Mouse (Mus musculus): Measurements from ENCODE around the gene 4930402H24Rik. TPM values are rescaled to one million over a fixed set of nuclear protein-coding genes. Genes with fewer than 3 reads are reported as not detected.

4930402H24Rik gene
- polyA plus RNA-seq, 1 experiment: 10.0 TPM

DNA sequence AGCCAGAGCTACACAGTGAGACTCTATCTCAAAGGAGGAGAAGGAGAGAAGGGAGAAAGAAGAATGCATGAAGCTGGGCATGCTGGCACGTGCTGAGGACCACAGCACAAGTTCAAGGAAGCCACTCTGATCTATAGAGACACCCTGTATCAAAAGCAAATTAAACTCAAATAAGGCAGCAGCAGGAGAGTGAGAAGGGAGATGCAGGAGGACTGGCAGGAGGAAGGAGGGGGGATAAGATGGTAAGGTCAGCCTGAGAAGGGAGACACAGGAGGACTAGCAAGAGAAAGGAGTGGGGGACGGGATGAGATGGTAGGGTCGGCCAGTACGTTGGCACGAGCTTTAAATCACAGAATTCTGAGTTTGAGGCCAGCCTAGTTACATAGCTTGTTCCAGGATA is 90.0 kb downstream of the 4930402H24Rik start:
- Histone ChIP-seq H3K27ac (ENCODE audit: insufficient read depth, low read depth, low read length) (no peak overlapping the region), H3K4me1 (ENCODE audit: control insufficient read depth, insufficient read depth, insufficient read length, low read length) (peaks cover 4% of the 10 kb centered on the region; the same call in 1 of the 2 replicates), H3K27me3 (ENCODE audit: control insufficient read depth, insufficient read depth, low read length) (no peaks in the 10 kb centered on the region), H3K4me3 (ENCODE audit: low read depth, low read length) (no peak overlapping the region), H3K36me3 (ENCODE audit: control insufficient read depth, insufficient read depth, low read length) (peaks cover 16% of the 10 kb centered on the region)
- no peak for TF ChIP-seq CTCF (IDR thresholded peaks at IDR 0.05; ENCODE audit: extremely low read depth, insufficient read length, insufficient replicate concordance, low read depth, low read length)
- no peak for TF ChIP-seq POLR2A (IDR thresholded peaks at IDR 0.05; ENCODE audit: low read depth, low read length)
- WGBS: 82% methylated on average over 5 of the region's 5 CpGs

DNA sequence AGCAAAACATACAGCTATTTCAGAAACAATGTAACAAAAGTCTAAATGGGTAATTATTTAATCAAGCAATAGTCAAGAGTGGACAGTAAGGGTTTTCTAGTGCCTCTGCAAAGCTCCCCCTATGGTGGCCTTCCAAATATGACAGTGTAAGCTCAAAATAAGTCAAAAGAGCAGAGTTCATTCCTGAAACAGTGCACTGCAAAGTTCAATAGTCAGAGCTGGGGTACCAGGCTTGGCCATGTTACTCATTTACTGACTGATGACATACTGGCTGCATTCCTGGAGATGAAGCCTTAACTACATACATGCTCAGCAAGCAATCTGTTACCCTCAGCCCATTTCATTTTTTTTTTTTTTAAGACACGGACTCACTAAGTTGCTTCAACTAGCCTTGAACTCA is 91.7 kb downstream of the 4930402H24Rik start:
- no peaks in the 10 kb centered on the region for H3K27me3 ChIP-seq (ENCODE audit: control insufficient read depth, insufficient read depth, low read length)
- H3K4me1 ChIP-seq (ENCODE audit: control insufficient read depth, insufficient read depth, insufficient read length, low read length): peaks cover 4% of the 10 kb centered on the region; the same call in 1 of the 2 replicates
- peaks cover 22% of the 10 kb centered on the region for H3K36me3 ChIP-seq (ENCODE audit: control insufficient read depth, insufficient read depth, low read length)
- 82% methylated on average over 1 of the region's 1 CpGs for WGBS
- TF ChIP-seq CTCF (IDR thresholded peaks at IDR 0.05; ENCODE audit: extremely low read depth, insufficient read length, insufficient replicate concordance, low read depth, low read length) (no peak), POLR2A (IDR thresholded peaks at IDR 0.05; ENCODE audit: low read depth, low read length) (no peak)
- no peak overlapping the region for H3K4me3 ChIP-seq (ENCODE audit: low read depth, low read length)
- no peak overlapping the region for H3K27ac ChIP-seq (ENCODE audit: insufficient read depth, low read depth, low read length)

- Histone ChIP-seq H3K27ac (ENCODE audit: insufficient read depth, low read depth, low read length) (no peak overlapping the region), H3K27me3 (ENCODE audit: control insufficient read depth, insufficient read depth, low read length) (no peaks in the 10 kb centered on the region), H3K36me3 (ENCODE audit: control insufficient read depth, insufficient read depth, low read length) (peaks cover 27% of the 10 kb centered on the region), H3K4me3 (ENCODE audit: low read depth, low read length) (no peak overlapping the region), H3K4me1 (ENCODE audit: control insufficient read depth, insufficient read depth, insufficient read length, low read length) (peaks cover 4% of the 10 kb centered on the region; the same call in 1 of the 2 replicates)
- TF ChIP-seq CTCF (IDR thresholded peaks at IDR 0.05; ENCODE audit: extremely low read depth, insufficient read length, insufficient replicate concordance, low read depth, low read length) (no peak), POLR2A (IDR thresholded peaks at IDR 0.05; ENCODE audit: low read depth, low read length) (no peak)
- 92% methylated on average over 6 of the region's 6 CpGs for WGBS
These were observed 92.5 kb downstream of the 4930402H24Rik start for GRCm38 (mm10) chr2:130813729-130814128.

GRCm38 (mm10) chr2:130812487-130812886 is 93.7 kb downstream of the 4930402H24Rik start:
- no peak overlapping the region for H3K4me3 ChIP-seq (ENCODE audit: low read depth, low read length)
- peaks cover 4% of the 10 kb centered on the region; the same call in 1 of the 2 replicates for H3K4me1 ChIP-seq (ENCODE audit: control insufficient read depth, insufficient read depth, insufficient read length, low read length)
- peaks cover 35% of the 10 kb centered on the region for H3K36me3 ChIP-seq (ENCODE audit: control insufficient read depth, insufficient read depth, low read length)
- H3K27me3 ChIP-seq (ENCODE audit: control insufficient read depth, insufficient read depth, low read length): no peaks in the 10 kb centered on the region
- WGBS: 91% methylated on average over 1 of the region's 1 CpGs
- H3K27ac ChIP-seq (ENCODE audit: insufficient read depth, low read depth, low read length): no peak overlapping the region
- no peak for TF ChIP-seq POLR2A (IDR thresholded peaks at IDR 0.05; ENCODE audit: low read depth, low read length)
- no peak for TF ChIP-seq CTCF (IDR thresholded peaks at IDR 0.05; ENCODE audit: extremely low read depth, insufficient read length, insufficient replicate concordance, low read depth, low read length)

DNA sequence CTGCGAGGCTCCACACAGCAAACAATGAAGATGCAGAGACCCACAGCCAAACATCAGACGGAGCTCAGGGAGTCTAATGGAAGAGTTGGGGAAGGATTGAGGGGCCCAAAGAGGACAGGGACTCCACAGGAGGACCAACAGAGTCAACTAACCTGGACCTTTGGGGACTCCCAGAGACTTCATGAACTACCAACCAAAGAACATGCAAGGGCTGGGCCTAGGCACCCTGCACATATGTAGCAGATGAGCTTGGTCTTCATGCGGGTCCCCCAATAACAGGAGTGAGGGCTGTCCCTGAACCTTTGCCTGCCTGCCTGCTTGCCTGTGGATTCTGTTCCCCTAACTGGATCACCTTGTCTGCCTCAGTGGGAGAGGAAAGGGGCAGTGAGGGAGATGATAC is 101.1 kb downstream of the 4930402H24Rik start:
- TF ChIP-seq CTCF (IDR thresholded peaks at IDR 0.05; ENCODE audit: extremely low read depth, insufficient read length, insufficient replicate concordance, low read depth, low read length) (no peak), POLR2A (IDR thresholded peaks at IDR 0.05; ENCODE audit: low read depth, low read length) (no peak)
- Histone ChIP-seq H3K4me1 (ENCODE audit: control insufficient read depth, insufficient read depth, insufficient read length, low read length) (no peaks in the 10 kb centered on the region), H3K27ac (ENCODE audit: insufficient read depth, low read depth, low read length) (no peak overlapping the region), H3K27me3 (ENCODE audit: control insufficient read depth, insufficient read depth, low read length) (no peaks in the 10 kb centered on the region), H3K4me3 (ENCODE audit: low read depth, low read length) (no peak overlapping the region), H3K36me3 (ENCODE audit: control insufficient read depth, insufficient read depth, low read length) (peaks cover 31% of the 10 kb centered on the region)
- over 99% methylated on average over 3 of the region's 3 CpGs for WGBS

GRCm38 (mm10) chr2:130803706-130804105 is 102.5 kb downstream of the 4930402H24Rik start:
- peaks cover 24% of the 10 kb centered on the region for H3K36me3 ChIP-seq (ENCODE audit: control insufficient read depth, insufficient read depth, low read length)
- no peak overlapping the region for H3K4me3 ChIP-seq (ENCODE audit: low read depth, low read length)
- TF ChIP-seq CTCF (IDR thresholded peaks at IDR 0.05; ENCODE audit: extremely low read depth, insufficient read length, insufficient replicate concordance, low read depth, low read length) (no peak), POLR2A (IDR thresholded peaks at IDR 0.05; ENCODE audit: low read depth, low read length) (no peak)
- 91% methylated on average over 25 of the region's 25 CpGs for WGBS
- H3K27ac ChIP-seq (ENCODE audit: insufficient read depth, low read depth, low read length): no peak overlapping the region
- H3K4me1 ChIP-seq (ENCODE audit: control insufficient read depth, insufficient read depth, insufficient read length, low read length): no peaks in the 10 kb centered on the region
- no peaks in the 10 kb centered on the region for H3K27me3 ChIP-seq (ENCODE audit: control insufficient read depth, insufficient read depth, low read length)

- H3K27ac ChIP-seq (ENCODE audit: insufficient read depth, low read depth, low read length): no peak overlapping the region
- 63% methylated on average over 8 of the region's 8 CpGs for WGBS
- no peaks in the 10 kb centered on the region for H3K27me3 ChIP-seq (ENCODE audit: control insufficient read depth, insufficient read depth, low read length)
These were observed 110.5 kb downstream of the 4930402H24Rik start for GRCm38 (mm10) chr2:130795731-130796130.

More at GRCm38 (mm10) chr2:130795731-130796130, 110.5 kb downstream of the 4930402H24Rik start:
- no peak overlapping the region for H3K4me3 ChIP-seq (ENCODE audit: low read depth, low read length)
- TF ChIP-seq POLR2A (IDR thresholded peaks at IDR 0.05; ENCODE audit: low read depth, low read length) (no peak), CTCF (IDR thresholded peaks at IDR 0.05; ENCODE audit: extremely low read depth, insufficient read length, insufficient replicate concordance, low read depth, low read length) (no peak)
- H3K4me1 ChIP-seq (ENCODE audit: control insufficient read depth, insufficient read depth, insufficient read length, low read length): no peaks in the 10 kb centered on the region
- H3K36me3 ChIP-seq (ENCODE audit: control insufficient read depth, insufficient read depth, low read length): peaks cover 14% of the 10 kb centered on the region
